Mouse (Mus musculus) lung, adult 2 months (tissue): ENCODE measurements at regions not wholly inside any gene's neighbourhood (a gene's known extent, or its start where the extent isn't known, plus 50 kb on each side); places are given as distances from the start of the nearest gene placed in this dataset.

Source experiments
- CTCF ChIP-seq: fragments of 200-500 bp; IDR thresholded peaks from 2 replicates; pipeline ENCODE4 v1.5.1; 2011; ENCODE audit warnings: mild to moderate bottlenecking, low read length, control low read depth; ENCODE audit not compliant: insufficient read depth
- POLR2A ChIP-seq: fragments of 200-500 bp; IDR thresholded peaks from 2 replicates; pipeline ENCODE4 v1.6.1; 2011; ENCODE audit warnings: low read depth, mild to moderate bottlenecking, control low read depth, low read length, borderline replicate concordance; ENCODE audit errors: extremely low read depth

- no peak for TF ChIP-seq CTCF
- TF ChIP-seq POLR2A: no peak
These were observed 61.4 kb upstream of the Adamts9 start for GRCm38 (mm10) chr6:93004587-93005240.
